Mouse (Mus musculus): ENCODE measurements around the gene Gm11937. TPM values are rescaled to one million over a fixed set of nuclear protein-coding genes. Genes with fewer than 3 reads are reported as not detected.

Gene Gm11937
- polyA plus RNA-seq, 1 experiment: not detected

DNA sequence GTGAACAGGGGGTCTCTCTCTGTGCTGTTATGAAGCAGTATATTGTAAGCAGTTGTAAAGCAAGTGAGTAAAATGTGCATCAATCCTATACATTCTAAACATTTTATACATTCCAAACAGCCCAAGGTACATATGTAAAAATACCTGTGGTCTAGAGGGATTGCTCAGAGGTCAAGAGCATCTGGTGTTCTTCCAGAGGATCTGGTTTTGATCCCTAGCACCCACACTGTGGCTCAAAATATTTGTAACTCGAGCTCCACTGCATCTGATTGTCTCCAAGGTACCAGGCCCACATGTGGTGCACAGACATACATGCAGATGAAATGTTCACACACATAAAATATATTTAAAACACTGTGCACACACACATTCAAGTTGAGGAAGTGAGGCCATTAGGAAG, 30.9 kb upstream of the Gm11937 start:
- TF ChIP-seq POLR2A (IDR thresholded peaks at IDR 0.05; ENCODE audit: low read depth, low read length) (no peak), CTCF (conservative IDR thresholded peaks at IDR 0.05; ENCODE audit: insufficient read depth, insufficient read length, low read depth, low read length) (no peak)
- H3K27me3 ChIP-seq (replicated peaks; ENCODE audit: control insufficient read depth, insufficient read depth, low read length): no peaks in the 10 kb centered on the region
- no peaks in the 10 kb centered on the region for H3K36me3 ChIP-seq (ENCODE audit: control insufficient read depth, insufficient read depth, low read length)
- WGBS: 43% methylated on average over 1 of the region's 1 CpGs
- no peak overlapping the region for H3K4me3 ChIP-seq (ENCODE audit: insufficient read depth, low read depth, low read length)
- no peak overlapping the region for H3K27ac ChIP-seq (ENCODE audit: insufficient read depth, low read depth, low read length)
- DNase-seq: no peak
- no peaks in the 10 kb centered on the region for H3K4me1 ChIP-seq (ENCODE audit: control insufficient read depth, insufficient read depth, low read length)

GRCm38 (mm10) chr11:99637086-99637485, 27.1 kb upstream of the Gm11937 start:
- no peaks in the 10 kb centered on the region for H3K27me3 ChIP-seq (replicated peaks; ENCODE audit: control insufficient read depth, insufficient read depth, low read length)
- TF ChIP-seq CTCF (conservative IDR thresholded peaks at IDR 0.05; ENCODE audit: insufficient read depth, insufficient read length, low read depth, low read length) (no peak), POLR2A (IDR thresholded peaks at IDR 0.05; ENCODE audit: low read depth, low read length) (no peak)
- WGBS: 56% methylated on average over 1 of the region's 1 CpGs
- no peak overlapping the region for H3K27ac ChIP-seq (ENCODE audit: insufficient read depth, low read depth, low read length)
- no peaks in the 10 kb centered on the region for H3K36me3 ChIP-seq (ENCODE audit: control insufficient read depth, insufficient read depth, low read length)
- no peaks in the 10 kb centered on the region for H3K4me1 ChIP-seq (ENCODE audit: control insufficient read depth, insufficient read depth, low read length)
- H3K4me3 ChIP-seq (ENCODE audit: insufficient read depth, low read depth, low read length): no peak overlapping the region
- no peak for DNase-seq

DNA sequence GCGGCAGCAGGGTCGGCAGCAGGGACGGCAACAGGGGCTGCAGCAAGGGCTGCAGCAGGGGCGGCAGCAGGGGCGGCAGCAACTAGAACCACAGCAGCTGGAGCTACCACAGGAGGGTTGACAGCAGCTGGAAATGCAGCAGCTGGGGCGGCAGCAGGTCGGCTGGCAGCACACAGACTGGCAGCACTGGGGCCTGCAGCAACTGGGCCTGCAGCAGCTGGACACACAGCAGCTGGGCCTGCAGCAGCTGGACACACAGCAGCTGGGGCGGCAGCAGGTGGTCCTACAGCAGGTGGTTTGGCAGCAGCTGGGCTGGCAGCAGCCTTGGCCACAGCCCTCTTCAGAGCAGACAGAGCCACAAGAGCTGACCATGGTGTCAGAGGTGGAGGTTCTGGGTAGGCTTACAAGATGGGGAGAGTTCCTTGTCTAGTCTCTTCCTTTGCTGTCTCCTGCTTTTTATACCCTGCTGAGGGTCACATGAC, 24.7 kb upstream of the Gm11937 start, which contains the start of gene Krtap4-2:
Gene Krtap4-2 (minus strand): TSS at position 432 of the 482 bp plus-strand sequence.
- no peak for DNase-seq
- Histone ChIP-seq H3K4me1 (ENCODE audit: control insufficient read depth, insufficient read depth, low read length) (no peaks in the 10 kb centered on the region), H3K4me3 (ENCODE audit: insufficient read depth, low read depth, low read length) (no peak within 1 kb of the TSS), H3K36me3 (ENCODE audit: control insufficient read depth, insufficient read depth, low read length) (no peaks in the 10 kb centered on the region), H3K27me3 (replicated peaks; ENCODE audit: control insufficient read depth, insufficient read depth, low read length) (no peaks in the 10 kb centered on the region), H3K27ac (ENCODE audit: insufficient read depth, low read depth, low read length) (no peak within 1 kb of the TSS)
- TF ChIP-seq CTCF (conservative IDR thresholded peaks at IDR 0.05; ENCODE audit: insufficient read depth, insufficient read length, low read depth, low read length) (no peak), POLR2A (IDR thresholded peaks at IDR 0.05; ENCODE audit: low read depth, low read length) (no peak)
- WGBS: 27% methylated on average over 8 of the region's 8 CpGs

- no peaks in the 10 kb centered on the region for H3K4me1 ChIP-seq (ENCODE audit: control insufficient read depth, insufficient read depth, low read length)
- no peak overlapping the region for H3K27ac ChIP-seq (ENCODE audit: insufficient read depth, low read depth, low read length)
- WGBS: 63% methylated on average over 2 of the region's 2 CpGs
- DNase-seq: no peak
- H3K4me3 ChIP-seq (ENCODE audit: insufficient read depth, low read depth, low read length): no peak overlapping the region
- H3K36me3 ChIP-seq (ENCODE audit: control insufficient read depth, insufficient read depth, low read length): no peaks in the 10 kb centered on the region
- no peak for TF ChIP-seq CTCF (conservative IDR thresholded peaks at IDR 0.05; ENCODE audit: insufficient read depth, insufficient read length, low read depth, low read length)
- TF ChIP-seq POLR2A (IDR thresholded peaks at IDR 0.05; ENCODE audit: low read depth, low read length): no peak
- H3K27me3 ChIP-seq (replicated peaks; ENCODE audit: control insufficient read depth, insufficient read depth, low read length): no peaks in the 10 kb centered on the region
Observed at GRCm38 (mm10) chr11:99633293-99633692, 23.3 kb upstream of the Gm11937 start.

DNA sequence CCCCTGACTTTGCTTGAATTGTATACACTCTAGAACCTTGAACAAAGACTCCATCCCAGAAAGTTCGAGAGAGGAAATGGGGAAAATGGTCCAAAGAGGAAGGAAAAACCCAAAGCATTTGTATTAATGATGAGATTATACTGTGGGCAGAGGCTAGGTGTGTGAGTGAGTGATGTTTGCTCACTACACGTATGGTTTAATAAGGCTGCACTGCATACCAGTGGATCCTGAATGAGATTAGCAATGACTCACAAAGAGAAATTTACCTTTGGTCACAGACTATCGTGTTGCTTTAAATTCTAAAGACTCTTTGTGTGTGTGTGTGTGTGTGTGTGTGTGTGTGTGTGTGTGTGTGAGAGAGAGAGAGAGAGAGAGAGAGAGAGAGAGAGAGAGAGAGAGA, 20.9 kb upstream of the Gm11937 start:
- no peaks in the 10 kb centered on the region for H3K4me1 ChIP-seq (ENCODE audit: control insufficient read depth, insufficient read depth, low read length)
- no peaks in the 10 kb centered on the region for H3K27me3 ChIP-seq (replicated peaks; ENCODE audit: control insufficient read depth, insufficient read depth, low read length)
- no peak for DNase-seq
- H3K4me3 ChIP-seq (ENCODE audit: insufficient read depth, low read depth, low read length): no peak overlapping the region
- WGBS: 75% methylated on average over 3 of the region's 3 CpGs
- no peaks in the 10 kb centered on the region for H3K36me3 ChIP-seq (ENCODE audit: control insufficient read depth, insufficient read depth, low read length)
- no peak overlapping the region for H3K27ac ChIP-seq (ENCODE audit: insufficient read depth, low read depth, low read length)
- TF ChIP-seq POLR2A (IDR thresholded peaks at IDR 0.05; ENCODE audit: low read depth, low read length) (no peak), CTCF (conservative IDR thresholded peaks at IDR 0.05; ENCODE audit: insufficient read depth, insufficient read length, low read depth, low read length) (no peak)

GRCm38 (mm10) chr11:99628138-99628537, 18.1 kb upstream of the Gm11937 start, which contains the start of gene Krtap4-1:
TSS of gene Krtap4-1 (minus strand) at chr11:99628238.
- TF ChIP-seq POLR2A (IDR thresholded peaks at IDR 0.05; ENCODE audit: low read depth, low read length) (no peak), CTCF (conservative IDR thresholded peaks at IDR 0.05; ENCODE audit: insufficient read depth, insufficient read length, low read depth, low read length) (no peak)
- DNase-seq: no peak

DNA sequence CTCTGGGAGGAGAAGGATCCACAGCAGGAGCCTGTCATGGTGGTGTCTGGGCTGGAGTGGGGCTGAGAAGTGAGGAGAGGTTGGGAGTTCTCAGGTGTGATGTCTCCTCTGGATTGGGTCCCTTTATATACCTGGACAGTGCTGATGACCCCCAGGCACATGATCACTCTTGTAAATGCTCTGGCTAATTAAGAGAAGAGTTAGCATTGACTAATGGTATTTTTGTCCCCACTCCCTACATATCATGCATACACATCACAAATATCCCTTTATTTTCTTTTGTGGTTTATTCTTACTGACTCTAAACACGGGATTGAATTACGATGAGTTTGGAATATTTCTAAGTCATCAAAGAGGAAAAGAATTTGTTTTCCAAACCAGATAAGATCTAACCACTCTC, 10.3 kb upstream of the Gm11937 start, which contains the start of gene Gm11562:
Gene Gm11562 (minus strand): TSS at position 101 of the 400 bp plus-strand sequence.
- no peak for TF ChIP-seq CTCF (conservative IDR thresholded peaks at IDR 0.05; ENCODE audit: insufficient read depth, insufficient read length, low read depth, low read length)
- TF ChIP-seq POLR2A (IDR thresholded peaks at IDR 0.05; ENCODE audit: low read depth, low read length): no peak
- no peak for DNase-seq
- Histone ChIP-seq H3K4me3 (ENCODE audit: insufficient read depth, low read depth, low read length) (no peak within 1 kb of the TSS), H3K36me3 (ENCODE audit: control insufficient read depth, insufficient read depth, low read length) (no peaks in the 10 kb centered on the region), H3K27me3 (replicated peaks; ENCODE audit: control insufficient read depth, insufficient read depth, low read length) (no peaks in the 10 kb centered on the region), H3K4me1 (ENCODE audit: control insufficient read depth, insufficient read depth, low read length) (no peaks in the 10 kb centered on the region), H3K27ac (ENCODE audit: insufficient read depth, low read depth, low read length) (no peak within 1 kb of the TSS)
- WGBS: 68% methylated on average over 2 of the region's 2 CpGs

More at GRCm38 (mm10) chr11:99628138-99628537, 18.1 kb upstream of the Gm11937 start, which contains the start of gene Krtap4-1:
- no peak within 1 kb of the TSS for H3K27ac ChIP-seq (ENCODE audit: insufficient read depth, low read depth, low read length)
- H3K27me3 ChIP-seq (replicated peaks; ENCODE audit: control insufficient read depth, insufficient read depth, low read length): no peaks in the 10 kb centered on the region
- WGBS: 70% methylated on average over 4 of the region's 4 CpGs
- no peaks in the 10 kb centered on the region for H3K36me3 ChIP-seq (ENCODE audit: control insufficient read depth, insufficient read depth, low read length)
- no peak within 1 kb of the TSS for H3K4me3 ChIP-seq (ENCODE audit: insufficient read depth, low read depth, low read length)
- H3K4me1 ChIP-seq (ENCODE audit: control insufficient read depth, insufficient read depth, low read length): no peaks in the 10 kb centered on the region

All from kidney, adult 2 months (tissue).